Mouse (Mus musculus): ENCODE data around the gene Zfp286.

GRCm38 (mm10) chr11:62816591-62816990, 27.3 kb upstream of the Zfp286 start:
- TF ChIP-seq CTCF (IDR thresholded peaks at IDR 0.05; ENCODE audit: extremely low read depth, insufficient read depth, insufficient read length, insufficient replicate concordance) (no peak), POLR2A (IDR thresholded peaks at IDR 0.05; ENCODE audit: low read depth, low read length) (no peak)

Measured in spleen, adult 2 months (tissue).